Mouse (Mus musculus): ENCODE data around the gene Slc2a3.
"Not testable (repeated sequence)": the region's sequence is repeated elsewhere in the genome, so short reads cannot be mapped to it uniquely, and the experiment has no call there.

The Slc2a3 gene

GRCm38 (mm10) chr6:122764446-122765297 lies 36.8 kb downstream of the Slc2a3 start:
- peak; percentile 73 to 79 for DNase-seq (ENCODE audit: low spot score in 2 of 2)

- DNase-seq (ENCODE audit: low spot score in 2 of 2): no peak
Observed at GRCm38 (mm10) chr6:122763844-122764445, 37.5 kb downstream of the Slc2a3 start.

GRCm38 (mm10) chr6:122762952-122763700 lies 38.3 kb downstream of the Slc2a3 start:
- no peak for DNase-seq (ENCODE audit: low spot score in 2 of 2)

- no peak for DNase-seq (ENCODE audit: low spot score in 2 of 2)
Observed at GRCm38 (mm10) chr6:122762480-122762879, 39.0 kb downstream of the Slc2a3 start.

GRCm38 (mm10) chr6:122761901-122762300 lies 39.5 kb downstream of the Slc2a3 start:
- no peak for DNase-seq (ENCODE audit: low spot score in 2 of 2)

GRCm38 (mm10) chr6:122761011-122761599 lies 40.3 kb downstream of the Slc2a3 start:
- DNase-seq (ENCODE audit: low spot score in 2 of 2): peak; percentile 85 to 91

GRCm38 (mm10) chr6:122758732-122759131 lies 42.7 kb downstream of the Slc2a3 start:
- DNase-seq (ENCODE audit: low spot score in 2 of 2): no peak

- DNase-seq (ENCODE audit: low spot score in 2 of 2): no peak
Observed at GRCm38 (mm10) chr6:122755913-122756312, 45.5 kb downstream of the Slc2a3 start.

- DNase-seq (ENCODE audit: low spot score in 2 of 2): no peak
Observed at GRCm38 (mm10) chr6:122750579-122750978, 50.9 kb downstream of the Slc2a3 start.

- DNase-seq (ENCODE audit: low spot score in 2 of 2): no peak
Observed at GRCm38 (mm10) chr6:122744505-122745249, 56.8 kb downstream of the Slc2a3 start.

- no peak for DNase-seq (ENCODE audit: low spot score in 2 of 2)
Observed at GRCm38 (mm10) chr6:122743353-122743752, 58.1 kb downstream of the Slc2a3 start.

- DNase-seq (ENCODE audit: low spot score in 2 of 2): peak; percentile 72 to 74
Observed at GRCm38 (mm10) chr6:122742228-122742899, 59.1 kb downstream of the Slc2a3 start.

GRCm38 (mm10) chr6:122741460-122742227 lies 59.8 kb downstream of the Slc2a3 start:
- DNase-seq (ENCODE audit: low spot score in 2 of 2): peak; percentile 36 to 46

- DNase-seq (ENCODE audit: low spot score in 2 of 2): peak; percentile 72 to 81
Observed at GRCm38 (mm10) chr6:122739952-122740351, 61.5 kb downstream of the Slc2a3 start.

- DNase-seq (ENCODE audit: low spot score in 2 of 2): peak; percentile 76 to 86
Observed at GRCm38 (mm10) chr6:122719942-122720341, 81.5 kb downstream of the Slc2a3 start.

- not testable (repeated sequence) for DNase-seq (ENCODE audit: low spot score in 2 of 2)
Observed at GRCm38 (mm10) chr6:122718224-122718623, 83.2 kb downstream of the Slc2a3 start.

- DNase-seq (ENCODE audit: low spot score in 2 of 2): no peak
Observed at GRCm38 (mm10) chr6:122715886-122716285, 85.6 kb downstream of the Slc2a3 start.

- no peak for DNase-seq (ENCODE audit: low spot score in 2 of 2)
Observed at GRCm38 (mm10) chr6:122714707-122715365, 86.6 kb downstream of the Slc2a3 start.

GRCm38 (mm10) chr6:122713116-122713515 lies 88.3 kb downstream of the Slc2a3 start:
- DNase-seq (ENCODE audit: low spot score in 2 of 2): not testable (repeated sequence)
